ENCODE assay signal across 13 mouse cellular contexts in the genomic region with DNA sequence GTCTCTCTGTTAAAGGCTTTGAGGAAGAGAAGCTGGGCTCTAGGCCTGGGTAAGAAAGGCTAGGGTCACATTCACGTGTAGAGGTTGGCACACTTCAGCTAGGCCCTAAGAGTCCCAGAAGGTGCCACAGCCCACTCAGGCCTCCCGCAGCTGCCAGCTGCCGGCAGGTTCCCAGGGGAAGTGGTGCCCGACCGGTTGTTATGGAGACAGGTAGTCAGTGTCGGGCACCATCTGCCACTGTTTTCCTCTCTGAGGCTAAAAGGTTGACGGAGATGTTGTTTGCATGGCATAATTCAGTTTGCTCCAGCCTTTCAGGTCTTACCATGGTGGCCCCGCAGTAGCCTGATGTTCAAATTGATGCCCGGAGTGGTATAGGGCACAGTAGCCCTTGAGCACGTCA. TPM values are rescaled to one million over a fixed set of nuclear protein-coding genes. Genes with fewer than 3 reads are reported as not detected.
A peak's percentile ranks its signal among the peaks of the same experiment; 100 is the strongest.
DNase-seq lines count a peak whose midpoint lies in the region; ATAC-seq and TF ChIP-seq lines count a peak whose summit lies in the region.
"Had no signal": no experiment of that assay in that cellular context is flagged by ENCODE, and none has a peak within 500 bp of the region (broad histone marks: within the 10 kb centered on the region; RNA-seq: fewer than 3 reads in every experiment).

No protein-coding gene starts in this region.

- H3K4me1 ChIP-seq in midbrain, embryonic 13.5 days (replicated peaks), result peaks cover 35% of the 10 kb centered on the region
- peaks cover 25% of the 10 kb centered on the region for H3K4me1 ChIP-seq in midbrain, embryonic 10.5 days
- H3K4me1 ChIP-seq in hindbrain, postnatal 0 days (ENCODE audit: insufficient read depth, low read length), result peaks cover 18% of the 10 kb centered on the region
- peaks cover 3% of the 10 kb centered on the region; the same call in 1 of the 2 replicates for H3K4me1 ChIP-seq in limb, embryonic 10.5 days
- H3K4me1 ChIP-seq: limb, embryonic 12.5 days had no signal

- peak overlapping the region; percentile 47 for H3K27ac ChIP-seq in midbrain, embryonic 13.5 days
- no peak overlapping the region for H3K27ac ChIP-seq in midbrain, embryonic 10.5 days (replicated peaks)
- peak overlapping the region; percentile 73 for H3K27ac ChIP-seq in hindbrain, postnatal 0 days
- no peak overlapping the region for H3K27ac ChIP-seq in limb, embryonic 10.5 days
- H3K27ac ChIP-seq: limb, embryonic 12.5 days had no signal

- H3K4me2 ChIP-seq in midbrain, embryonic 13.5 days (replicated peaks), result no peak overlapping the region
- H3K4me2 ChIP-seq in hindbrain, postnatal 0 days (ENCODE audit: low read depth, low read length), result no peak overlapping the region
- H3K4me2 ChIP-seq: limb, embryonic 12.5 days had no signal

- H3K9ac ChIP-seq in midbrain, embryonic 13.5 days (replicated peaks), result no peak overlapping the region
- H3K9ac ChIP-seq in hindbrain, postnatal 0 days (replicated peaks; ENCODE audit: low read length), result no peak overlapping the region
- H3K9ac ChIP-seq: limb, embryonic 12.5 days had no signal

- WGBS in midbrain, embryonic 13.5 days, result 63% methylated on average over 10 of the region's 10 CpGs
- 94% methylated on average over 10 of the region's 10 CpGs for WGBS in midbrain, embryonic 10.5 days
- WGBS in hindbrain, postnatal 0 days, result 42% methylated on average over 10 of the region's 10 CpGs
- 94% methylated on average over 10 of the region's 10 CpGs for WGBS in limb, embryonic 10.5 days

- H3K27me3 ChIP-seq in midbrain, embryonic 13.5 days, result no peaks in the 10 kb centered on the region
- no peaks in the 10 kb centered on the region for H3K27me3 ChIP-seq in midbrain, embryonic 10.5 days (ENCODE audit: low read depth, poor library complexity, severe bottlenecking)
- H3K27me3 ChIP-seq in hindbrain, postnatal 0 days (ENCODE audit: insufficient read depth, low read length), result no peaks in the 10 kb centered on the region
- H3K27me3 ChIP-seq in limb, embryonic 10.5 days (ENCODE audit: low read depth, poor library complexity, severe bottlenecking), result no peaks in the 10 kb centered on the region
- H3K27me3 ChIP-seq: limb, embryonic 12.5 days had no signal

- no peak for TF ChIP-seq CTCF in hindbrain, postnatal 0 days (IDR thresholded peaks at IDR 0.05; ENCODE audit: low read depth)

- no peaks in the 10 kb centered on the region for H3K9me3 ChIP-seq in midbrain, embryonic 13.5 days
- H3K9me3 ChIP-seq in midbrain, embryonic 10.5 days (replicated peaks), result no peaks in the 10 kb centered on the region
- H3K9me3 ChIP-seq in hindbrain, postnatal 0 days (ENCODE audit: low read length), result no peaks in the 10 kb centered on the region
- H3K9me3 ChIP-seq in limb, embryonic 10.5 days (replicated peaks), result no peaks in the 10 kb centered on the region
- H3K9me3 ChIP-seq: limb, embryonic 12.5 days had no signal

- no peak overlapping the region for H3K4me3 ChIP-seq in midbrain, embryonic 13.5 days (replicated peaks)
- H3K4me3 ChIP-seq in midbrain, embryonic 10.5 days, result no peak overlapping the region
- no peak overlapping the region for H3K4me3 ChIP-seq in hindbrain, postnatal 0 days (ENCODE audit: low read length)
- no peak overlapping the region for H3K4me3 ChIP-seq in limb, embryonic 10.5 days
- H3K4me3 ChIP-seq: limb, embryonic 12.5 days had no signal

- DNase-seq in adrenal gland, postnatal 14 days, result peak; percentile 50
- no peak for DNase-seq in adrenal gland, adult (ENCODE audit: inconsistent age in 2 of 2, low spot score in 1 of 2)
- no peak for DNase-seq in midbrain, embryonic 10.5 days (ENCODE audit: low spot score)
- DNase-seq in cerebellum, adult 9-11 months, result peak; percentile 90
- DNase-seq in hindbrain, postnatal 0 days (ENCODE audit: low spot score), result peak; percentile 74
- no peak for DNase-seq in limb, embryonic 10.5 days (ENCODE audit: low spot score)
- DNase-seq: heart, postnatal 4 days; kidney, adult 8-10 months; right cerebral cortex, adult 18-20 months; thymus, adult 2 months had no signal

- no peak for ATAC-seq in midbrain, embryonic 13.5 days
- ATAC-seq in hindbrain, postnatal 0 days, result peak; percentile 47; the same call in 1 of the 2 replicates
- no peak for ATAC-seq in megakaryocyte progenitor cell, adult 5-6 weeks (replicated peaks; ENCODE audit: poor library complexity)

- H3K36me3 ChIP-seq in midbrain, embryonic 13.5 days, result peaks cover 51% of the 10 kb centered on the region
- H3K36me3 ChIP-seq in midbrain, embryonic 10.5 days, result peaks cover 77% of the 10 kb centered on the region
- peaks cover 18% of the 10 kb centered on the region for H3K36me3 ChIP-seq in hindbrain, postnatal 0 days (ENCODE audit: insufficient read depth, low read length)
- peaks cover 97% of the 10 kb centered on the region for H3K36me3 ChIP-seq in limb, embryonic 10.5 days

RNA-seq across cellular contexts. Expression of a gene that starts 52.8 kb away (rescaled TPM):
- total RNA-seq in adrenal gland, postnatal 14 days (2021), result 104 and 107 TPM in 2 replicates
- polyA plus RNA-seq in midbrain, embryonic 13.5 days (2015; fragmentation: Nextera tagmentation; extraction: Ambion mirVana), result 50.1 and 55.5 TPM in 2 replicates
- polyA plus RNA-seq in midbrain, embryonic 10.5 days (2016; fragmentation: Nextera tagmentation; extraction: Ambion mirVana), result 34.1 and 36.3 TPM in 2 replicates
- total RNA-seq in hindbrain, postnatal 0 days (2014; rRNA removed), result 51.1 and 55.9 TPM in 2 replicates
- polyA plus RNA-seq in hindbrain, postnatal 0 days (2015; fragmentation: Nextera tagmentation; extraction: Ambion mirVana), result 32.3 and 36.5 TPM in 2 replicates
- polyA plus RNA-seq in limb, embryonic 10.5 days (2016; fragmentation: Nextera tagmentation; extraction: Ambion mirVana), result 42.7 and 42.9 TPM in 2 replicates
- total RNA-seq in megakaryocyte progenitor cell, adult 5-6 weeks (2015), result 60.3 and 60.4 TPM in 2 replicates
- total RNA-seq in megakaryocyte progenitor cell, adult 5-6 weeks (2017), result 36.9 and 39.1 TPM in 2 replicates

Comparison
In these comparisons a context has a peak if more than half of its experiments do, and no peak if none do; other contexts are left out.
1. DNase-seq: peak in adrenal gland, postnatal 14 days (single experiment), cerebellum, adult 9-11 months (single experiment) and hindbrain, postnatal 0 days (single experiment); none in adrenal gland, adult (0 of 2), midbrain, embryonic 10.5 days (single experiment) and limb, embryonic 10.5 days (single experiment).
2. H3K27ac ChIP-seq: peak in midbrain, embryonic 13.5 days (single experiment) and hindbrain, postnatal 0 days (single experiment); none in midbrain, embryonic 10.5 days (single experiment) and limb, embryonic 10.5 days (single experiment).